Mouse (Mus musculus) lung, postnatal 0 days (tissue): ENCODE results near the gene Farp1. TPM values are rescaled to one million over a fixed set of nuclear protein-coding genes. Genes with fewer than 3 reads are reported as not detected.

Source experiments
- ATAC-seq: fragments of 200-750 bp; cut with Nextera tagmentation; 2 replicates; pipeline ENCODE4 v1.8.0; 2017; ENCODE audit warnings: moderate library complexity
- DNase-seq: peaks from one replicate; pipeline ENCODE4 v3.0.0-alpha.2; 2016; ENCODE audit warnings: low spot score
- H3K27ac ChIP-seq: fragments of 300-500 bp; sonication (generic); 2 replicates; pipeline ENCODE4 v1.5.1; 2014; ENCODE audit warnings: antibody characterized with exemption, mild to moderate bottlenecking, low read length, mixed read lengths
- H3K27me3 ChIP-seq: fragments of 300-500 bp; sonication (generic); replicated peaks from 2 replicates; pipeline ENCODE4 v1.6.1; 2014; ENCODE audit warnings: low read length, mixed read lengths; ENCODE audit not compliant: insufficient read depth
- H3K36me3 ChIP-seq: fragments of 300-500 bp; sonication (generic); 2 replicates; pipeline ENCODE4 v1.6.1; 2014; ENCODE audit warnings: low read length, mixed read lengths; ENCODE audit not compliant: insufficient read depth
- H3K4me1 ChIP-seq: fragments of 300-500 bp; sonication (generic); 2 replicates; pipeline ENCODE4 v1.6.1; 2014; ENCODE audit warnings: antibody characterized with exemption, low read depth, low read length, mixed read lengths; ENCODE audit not compliant: insufficient read depth
- H3K4me2 ChIP-seq: fragments of 300-500 bp; sonication (generic); replicated peaks from 2 replicates; pipeline ENCODE4 v1.6.1; 2014; ENCODE audit warnings: low read depth, mild to moderate bottlenecking, low read length, moderate library complexity, mixed read lengths
- H3K4me3 ChIP-seq: fragments of 300-500 bp; sonication (generic); 2 replicates; pipeline ENCODE4 v1.5.1; 2014; ENCODE audit warnings: low read depth, low read length
- H3K9ac ChIP-seq: fragments of 300-500 bp; sonication (generic); replicated peaks from 2 replicates; pipeline ENCODE4 v1.6.1; 2014; ENCODE audit warnings: low read depth, mild to moderate bottlenecking
- H3K9me3 ChIP-seq: fragments of 300-500 bp; sonication (generic); 2 replicates; pipeline ENCODE4 v1.6.1; 2016; ENCODE audit warnings: low read length, mixed read lengths
- CTCF ChIP-seq: IDR thresholded peaks from 2 replicates; pipeline ENCODE4 v1.5.1; 2016; ENCODE audit warnings: antibody characterized with exemption, mild to moderate bottlenecking
- EP300 ChIP-seq: IDR thresholded peaks from 2 replicates; pipeline ENCODE4 v1.6.1; 2016; ENCODE audit warnings: antibody characterized with exemption, mild to moderate bottlenecking, control low read depth
- WGBS: fragments of 180-500 bp; shearing (Covaris S2); extraction: QIAGEN DNeasy Blood & Tissue Kit; methylation state at CpG from one replicate; pipeline ENCODE4 v1.1.7; 2014; 5-methylcytosine and 5-hydroxymethylcytosine counted together
- polyA plus RNA-seq: library from polyadenylated mRNA; unstranded; fragments of >200 nt; fragmentation: Nextera tagmentation; extraction: Ambion mirVana; gene quantifications from 2 replicates; pipeline ENCODE4 v1.2.1, GENCODE M21; 2015

Farp1 gene
- polyA plus RNA-seq, 1 experiment from 2014 or later, result 17.9 TPM

DNA sequence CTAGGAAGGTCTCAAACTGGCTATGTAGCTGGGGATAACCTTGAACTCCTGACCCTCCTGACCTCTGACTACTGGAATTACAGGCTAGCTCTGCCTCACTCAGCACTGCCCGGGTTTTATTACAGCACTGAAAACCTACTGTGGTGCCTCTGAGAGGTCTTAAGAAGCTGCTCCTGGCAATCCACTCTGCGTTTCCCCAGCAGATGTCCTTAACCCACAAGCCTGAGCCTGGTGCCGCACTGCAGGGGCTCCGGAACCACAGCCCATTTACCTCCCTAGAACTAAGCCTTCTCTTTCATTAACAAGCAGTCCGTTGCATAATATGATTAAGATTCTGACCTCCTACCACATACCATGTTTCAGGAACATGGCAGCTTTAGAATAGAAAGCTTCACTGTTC is 281.1 kb downstream of the Farp1 start:
- peaks cover 7% of the 10 kb centered on the region for H3K4me1 ChIP-seq
- no peaks in the 10 kb centered on the region for H3K36me3 ChIP-seq
- no peak overlapping the region for H3K27ac ChIP-seq
- H3K4me3 ChIP-seq, result no peak overlapping the region
- H3K4me2 ChIP-seq, result no peak overlapping the region
- H3K27me3 ChIP-seq, result no peaks in the 10 kb centered on the region
- H3K9me3 ChIP-seq, result no peaks in the 10 kb centered on the region
- WGBS, result 72% methylated on average over 5 of the region's 5 CpGs
- no peak overlapping the region for H3K9ac ChIP-seq
- DNase-seq (no peak), ATAC-seq (no peak)
- TF ChIP-seq CTCF, result no peak
- TF ChIP-seq EP300, result no peak

DNA sequence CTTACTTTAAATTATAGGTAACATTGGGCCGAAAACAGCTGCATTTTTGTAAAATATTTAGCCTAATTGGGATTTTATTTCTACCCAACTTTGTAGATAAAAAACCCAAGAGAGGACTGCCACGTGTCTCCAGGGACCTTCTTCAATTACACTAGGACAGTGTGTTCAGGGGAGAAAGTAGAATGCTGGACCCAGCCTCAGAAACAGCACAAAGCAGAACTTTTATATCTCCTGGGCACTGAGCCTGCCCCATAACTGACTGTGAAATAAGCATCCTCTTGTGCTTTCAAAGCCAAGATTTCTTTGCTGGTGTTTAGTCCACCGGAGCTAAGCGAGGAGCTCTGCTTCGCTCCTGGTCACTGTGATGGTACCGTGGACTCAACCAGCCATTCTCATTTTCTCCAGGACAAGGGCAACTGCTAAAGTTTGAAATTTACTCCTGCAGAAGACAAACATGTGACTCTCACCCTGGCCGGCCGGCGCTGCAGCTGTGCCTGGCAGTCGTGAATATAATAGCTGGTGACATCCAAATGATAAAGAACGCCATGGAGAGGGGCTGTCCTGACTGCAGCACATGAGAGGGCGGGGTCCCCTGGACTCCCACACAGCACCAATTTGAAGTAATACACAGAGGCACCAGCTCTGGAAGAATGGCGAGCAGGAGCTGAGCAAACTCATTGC is 281.8 kb downstream of the Farp1 start:
- Histone ChIP-seq H3K9ac (no peak overlapping the region), H3K4me3 (no peak overlapping the region), H3K4me2 (no peak overlapping the region), H3K36me3 (no peaks in the 10 kb centered on the region), H3K27ac (no peak overlapping the region), H3K9me3 (no peaks in the 10 kb centered on the region), H3K27me3 (no peaks in the 10 kb centered on the region), H3K4me1 (peaks cover 7% of the 10 kb centered on the region)
- ATAC-seq (no peak), DNase-seq (no peak)
- 56% methylated on average over 13 of the region's 13 CpGs for WGBS
- TF ChIP-seq EP300 (no peak), CTCF (no peak)

DNA sequence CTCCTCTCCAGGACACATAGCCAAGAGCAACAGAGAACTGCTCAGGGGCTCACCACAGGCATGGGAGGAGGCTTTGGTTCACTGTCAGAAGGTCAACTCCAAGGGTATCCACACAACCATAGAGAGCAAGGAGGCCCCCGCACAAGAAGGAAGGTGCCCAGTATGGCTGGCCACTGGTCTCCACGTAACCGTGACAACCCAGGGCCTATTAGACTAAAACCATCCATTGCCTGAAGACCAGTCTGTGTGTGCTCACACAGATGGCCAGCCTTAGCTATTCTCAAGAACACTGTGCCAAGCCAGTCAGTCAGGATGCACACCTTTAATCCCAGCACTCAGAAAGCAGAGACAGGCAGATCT is 282.3 kb downstream of the Farp1 start:
- no peaks in the 10 kb centered on the region for H3K36me3 ChIP-seq
- H3K9ac ChIP-seq, result no peak overlapping the region
- peaks cover 7% of the 10 kb centered on the region for H3K4me1 ChIP-seq
- TF ChIP-seq CTCF, result no peak
- no peak for TF ChIP-seq EP300
- DNase-seq, result no peak
- no peaks in the 10 kb centered on the region for H3K27me3 ChIP-seq
- no peak overlapping the region for H3K4me3 ChIP-seq
- WGBS, result 85% methylated on average over 3 of the region's 3 CpGs
- H3K4me2 ChIP-seq, result no peak overlapping the region
- no peak overlapping the region for H3K27ac ChIP-seq
- ATAC-seq, result no peak
- no peaks in the 10 kb centered on the region for H3K9me3 ChIP-seq

DNA sequence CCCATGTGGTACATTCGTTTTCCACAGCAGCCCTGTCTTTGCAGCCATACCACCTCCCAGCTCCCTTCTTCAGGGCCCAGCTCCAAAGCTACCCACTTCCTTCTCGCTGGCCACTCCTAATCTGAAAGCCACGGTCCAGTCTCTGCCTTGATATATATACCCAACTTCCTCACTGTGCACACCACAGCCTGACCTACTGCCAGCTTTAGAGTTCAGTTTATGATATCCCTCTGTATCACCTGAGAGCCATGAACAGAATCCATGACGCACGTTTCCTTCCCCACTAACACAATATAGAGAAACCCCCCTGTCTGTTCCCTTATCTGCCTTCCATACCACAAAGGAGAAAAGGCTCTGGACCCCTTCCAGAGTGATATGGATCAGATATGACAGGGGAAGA is 283.4 kb downstream of the Farp1 start:
- H3K36me3 ChIP-seq, result no peaks in the 10 kb centered on the region
- TF ChIP-seq EP300 (no peak), CTCF (no peak)
- H3K4me2 ChIP-seq, result no peak overlapping the region
- no peak overlapping the region for H3K4me3 ChIP-seq
- ATAC-seq (no peak), DNase-seq (no peak)
- H3K9me3 ChIP-seq, result no peaks in the 10 kb centered on the region
- H3K9ac ChIP-seq, result no peak overlapping the region
- WGBS, result 55% methylated on average over 5 of the region's 5 CpGs
- H3K27me3 ChIP-seq, result no peaks in the 10 kb centered on the region
- no peak overlapping the region for H3K27ac ChIP-seq
- peaks cover 7% of the 10 kb centered on the region for H3K4me1 ChIP-seq

DNA sequence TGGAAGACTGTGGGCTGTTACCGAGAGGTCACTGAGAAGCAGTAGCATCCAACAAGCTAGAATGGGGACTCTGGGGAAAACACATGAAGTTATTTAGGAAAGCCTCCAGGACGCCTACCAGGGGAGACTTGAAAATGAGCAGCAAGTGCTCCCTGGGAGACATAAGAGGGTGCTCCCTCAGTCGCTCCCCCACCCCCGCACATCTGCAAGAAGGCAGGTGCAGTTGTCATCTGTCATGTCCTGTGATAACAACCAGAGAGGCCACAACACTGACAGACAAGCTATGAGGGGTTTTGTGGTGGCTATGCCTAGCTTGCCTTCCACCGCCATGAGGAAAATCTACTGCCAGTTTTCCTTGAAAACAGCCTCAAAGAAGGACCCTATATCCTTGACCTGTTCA is 287.1 kb downstream of the Farp1 start:
- DNase-seq (no peak), ATAC-seq (no peak)
- Histone ChIP-seq H3K9ac (no peak overlapping the region), H3K4me3 (no peak overlapping the region), H3K27ac (no peak overlapping the region), H3K27me3 (no peaks in the 10 kb centered on the region), H3K4me2 (no peak overlapping the region), H3K36me3 (no peaks in the 10 kb centered on the region), H3K9me3 (no peaks in the 10 kb centered on the region), H3K4me1 (no peaks in the 10 kb centered on the region; the same call in 1 of the 2 replicates)
- 93% methylated on average over 5 of the region's 5 CpGs for WGBS
- TF ChIP-seq CTCF (no peak), EP300 (no peak)

DNA sequence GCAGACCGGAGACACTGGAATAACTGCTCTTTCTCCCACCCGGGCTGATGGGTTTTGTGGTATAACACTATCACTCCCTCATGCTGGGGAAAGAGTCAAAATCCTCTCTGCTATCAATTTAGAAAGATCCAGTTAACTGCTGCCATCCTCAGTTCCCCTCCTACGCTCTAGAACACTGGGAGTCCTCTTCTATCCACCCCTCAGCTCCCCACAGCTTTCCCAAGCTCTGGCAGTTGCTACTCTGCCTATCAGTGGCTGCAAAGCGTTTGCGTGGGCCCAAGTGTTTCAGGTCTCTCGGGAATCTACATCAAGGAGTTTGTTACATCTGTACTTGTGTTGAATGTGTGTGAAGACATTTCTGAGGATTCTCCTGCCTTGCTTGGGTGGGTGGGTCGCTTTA is 287.6 kb downstream of the Farp1 start:
- no peak for ATAC-seq
- H3K4me2 ChIP-seq, result no peak overlapping the region
- no peaks in the 10 kb centered on the region for H3K27me3 ChIP-seq
- TF ChIP-seq EP300 (no peak), CTCF (no peak)
- WGBS, result 81% methylated on average over 7 of the region's 7 CpGs
- no peak overlapping the region for H3K9ac ChIP-seq
- H3K9me3 ChIP-seq, result no peaks in the 10 kb centered on the region
- no peak for DNase-seq
- H3K36me3 ChIP-seq, result no peaks in the 10 kb centered on the region
- H3K4me3 ChIP-seq, result no peak overlapping the region
- H3K27ac ChIP-seq, result no peak overlapping the region
- H3K4me1 ChIP-seq, result no peaks in the 10 kb centered on the region; the same call in 1 of the 2 replicates
